Mouse (Mus musculus) limb, embryonic 10.5 days (tissue): ENCODE data around the gene Tctn3. TPM values are rescaled to one million over a fixed set of nuclear protein-coding genes. Genes with fewer than 3 reads are reported as not detected.
"Not testable (repeated sequence)": the region's sequence is repeated elsewhere in the genome, so short reads cannot be mapped to it uniquely, and the experiment has no call there.

ENCODE experiments used
- DNase-seq: peaks from one replicate; pipeline ENCODE4 v3.0.0-alpha.2; 2017; ENCODE audit warnings: low spot score
- H3K27ac ChIP-seq: fragments of 300-500 bp; sonication (generic); 2 replicates; pipeline ENCODE4 v1.5.1; 2016; ENCODE audit warnings: mild to moderate bottlenecking
- H3K27me3 ChIP-seq: fragments of 300-500 bp; sonication (generic); 2 replicates; pipeline ENCODE4 v1.6.1; 2016; ENCODE audit warnings: low read depth, mild to moderate bottlenecking; ENCODE audit not compliant: poor library complexity, severe bottlenecking
- H3K36me3 ChIP-seq: fragments of 300-500 bp; sonication (generic); 2 replicates; pipeline ENCODE4 v1.6.1; 2016; ENCODE audit warnings: mild to moderate bottlenecking, moderate library complexity
- H3K4me1 ChIP-seq: fragments of 300-500 bp; sonication (generic); 2 replicates; pipeline ENCODE4 v1.6.1; 2016
- H3K4me3 ChIP-seq: fragments of 300-500 bp; sonication (generic); 2 replicates; pipeline ENCODE4 v1.5.1; 2016; ENCODE audit warnings: mild to moderate bottlenecking, moderate library complexity
- H3K9me3 ChIP-seq: fragments of 300-500 bp; sonication (generic); replicated peaks from 2 replicates; pipeline ENCODE4 v1.6.1; 2016; ENCODE audit warnings: mild to moderate bottlenecking
- WGBS: fragments of 180-500 bp; shearing (Covaris S2); methylation state at CpG from one replicate; pipeline ENCODE4 v1.1.7; 2016; 5-methylcytosine and 5-hydroxymethylcytosine counted together
- polyA plus RNA-seq: library from polyadenylated mRNA; unstranded; fragments of >200 nt; fragmentation: Nextera tagmentation; extraction: Ambion mirVana; gene quantifications from 2 replicates; pipeline ENCODE4 v1.2.1, GENCODE M21; 2016

The Tctn3 gene
- polyA plus RNA-seq, 1 experiment from 2014 or later, result 9.2 TPM

- Histone ChIP-seq H3K4me3 (no peak overlapping the region), H3K27ac (no peak overlapping the region), H3K4me1 (no peaks in the 10 kb centered on the region), H3K27me3 (no peaks in the 10 kb centered on the region), H3K36me3 (no peaks in the 10 kb centered on the region), H3K9me3 (no peaks in the 10 kb centered on the region)
- 86% methylated on average over 11 of the region's 11 CpGs for WGBS
- DNase-seq, result no peak
These were observed 27.8 kb upstream of the Tctn3 start for GRCm38 (mm10) chr19:40639729-40640304.

- H3K4me1 ChIP-seq, result no peaks in the 10 kb centered on the region
- WGBS, result 92% methylated on average over 5 of the region's 5 CpGs
- H3K36me3 ChIP-seq, result no peaks in the 10 kb centered on the region
These were observed 26.5 kb upstream of the Tctn3 start for GRCm38 (mm10) chr19:40638582-40638981.

GRCm38 (mm10) chr19:40637601-40638000 is 25.6 kb upstream of the Tctn3 start:
- DNase-seq, result no peak
- 83% methylated on average over 7 of the region's 7 CpGs for WGBS
- Histone ChIP-seq H3K36me3 (no peaks in the 10 kb centered on the region), H3K4me1 (no peaks in the 10 kb centered on the region), H3K27ac (no peak overlapping the region), H3K4me3 (no peak overlapping the region), H3K9me3 (no peaks in the 10 kb centered on the region), H3K27me3 (no peaks in the 10 kb centered on the region)

More at GRCm38 (mm10) chr19:40638582-40638981, 26.5 kb upstream of the Tctn3 start:
- no peaks in the 10 kb centered on the region for H3K27me3 ChIP-seq
- H3K4me3 ChIP-seq, result no peak overlapping the region
- no peak overlapping the region for H3K27ac ChIP-seq
- no peak for DNase-seq
- H3K9me3 ChIP-seq, result no peaks in the 10 kb centered on the region

- 48% methylated on average over 4 of the region's 4 CpGs for WGBS
- no peak overlapping the region for H3K4me3 ChIP-seq
- no peaks in the 10 kb centered on the region for H3K4me1 ChIP-seq
- no peaks in the 10 kb centered on the region for H3K27me3 ChIP-seq
- no peak overlapping the region for H3K27ac ChIP-seq
- H3K9me3 ChIP-seq, result no peaks in the 10 kb centered on the region
- no peaks in the 10 kb centered on the region for H3K36me3 ChIP-seq
- DNase-seq, result no peak
These were observed 25.1 kb upstream of the Tctn3 start for GRCm38 (mm10) chr19:40637091-40637490.

DNA sequence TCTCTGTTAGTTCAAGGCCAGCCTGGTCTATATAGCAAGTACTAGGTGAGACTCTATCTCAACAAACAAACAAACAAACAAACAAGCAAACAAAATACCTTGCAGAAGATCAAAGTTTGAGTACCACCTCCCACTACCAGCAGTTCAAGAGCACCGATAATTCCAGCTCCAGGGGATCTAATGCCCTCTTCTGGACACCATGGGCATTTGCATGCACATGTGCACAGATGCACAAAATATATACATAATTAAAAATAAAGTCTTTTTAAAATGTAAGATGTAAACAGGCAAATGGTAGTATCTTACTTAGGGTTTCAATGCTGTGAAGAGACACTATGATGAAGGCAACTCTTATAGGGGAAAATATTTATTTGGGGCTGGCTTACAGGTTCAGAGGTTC is 21.1 kb upstream of the Tctn3 start:
- no peaks in the 10 kb centered on the region for H3K27me3 ChIP-seq
- H3K36me3 ChIP-seq, result no peaks in the 10 kb centered on the region
- H3K9me3 ChIP-seq, result no peaks in the 10 kb centered on the region
- H3K4me1 ChIP-seq, result no peaks in the 10 kb centered on the region
- DNase-seq, result no peak
- no peak overlapping the region for H3K4me3 ChIP-seq
- no peak overlapping the region for H3K27ac ChIP-seq
- 89% methylated on average over 1 of the region's 1 CpGs for WGBS

- no peaks in the 10 kb centered on the region for H3K36me3 ChIP-seq
- WGBS, result 85% methylated on average over 5 of the region's 5 CpGs
These were observed 20.6 kb upstream of the Tctn3 start for GRCm38 (mm10) chr19:40632668-40633067.

DNA sequence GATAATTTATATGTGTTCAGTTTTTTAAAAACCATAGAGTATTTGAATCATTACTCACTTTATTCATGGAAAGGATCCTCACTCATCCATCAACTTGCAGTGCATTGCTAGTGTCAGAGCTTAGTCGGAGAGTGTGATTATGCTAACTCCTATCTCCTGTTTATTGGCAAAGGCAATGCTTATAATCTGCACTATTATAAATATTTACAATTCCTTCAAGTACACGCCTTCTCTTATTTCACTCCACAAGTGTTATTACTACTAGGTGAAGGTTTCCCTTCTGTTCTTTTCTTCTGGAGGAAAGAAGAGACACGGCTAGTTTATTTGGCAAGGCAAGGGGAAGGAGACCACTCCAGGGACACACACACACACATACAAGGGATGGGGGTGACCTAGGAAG is 20.2 kb upstream of the Tctn3 start:
- Histone ChIP-seq H3K27ac (no peak overlapping the region), H3K27me3 (no peaks in the 10 kb centered on the region), H3K9me3 (no peaks in the 10 kb centered on the region), H3K36me3 (no peaks in the 10 kb centered on the region), H3K4me3 (no peak overlapping the region), H3K4me1 (no peaks in the 10 kb centered on the region)
- WGBS, result 86% methylated on average over 3 of the region's 3 CpGs
- no peak for DNase-seq

More at GRCm38 (mm10) chr19:40632668-40633067, 20.6 kb upstream of the Tctn3 start:
- no peak overlapping the region for H3K27ac ChIP-seq
- DNase-seq, result no peak
- H3K9me3 ChIP-seq, result no peaks in the 10 kb centered on the region
- H3K27me3 ChIP-seq, result no peaks in the 10 kb centered on the region
- H3K4me3 ChIP-seq, result no peak overlapping the region
- no peaks in the 10 kb centered on the region for H3K4me1 ChIP-seq

DNA sequence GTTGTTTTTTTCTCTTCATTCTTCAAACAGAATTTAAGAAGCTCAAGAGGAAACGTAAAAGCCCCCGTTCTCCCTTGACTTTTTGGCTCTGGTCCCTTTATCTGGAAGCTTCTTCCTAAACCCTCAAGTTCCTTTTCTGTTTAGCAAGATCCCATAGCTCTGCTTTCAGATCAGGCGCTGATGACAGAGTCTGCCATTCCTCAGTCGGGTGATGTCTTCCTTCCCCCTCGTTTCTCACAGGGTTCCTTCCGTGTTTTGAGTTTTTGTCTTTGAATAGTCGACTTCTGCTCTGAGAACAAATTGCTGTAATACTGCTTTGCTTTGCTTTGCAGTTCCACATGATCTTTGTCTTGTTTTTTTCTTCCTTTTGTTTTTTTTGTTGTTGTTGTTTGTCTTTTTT is 18.6 kb upstream of the Tctn3 start:
- no peak for DNase-seq
- 85% methylated on average over 7 of the region's 7 CpGs for WGBS
- no peak overlapping the region for H3K4me3 ChIP-seq
- no peaks in the 10 kb centered on the region for H3K27me3 ChIP-seq
- no peak overlapping the region for H3K27ac ChIP-seq
- H3K9me3 ChIP-seq, result no peaks in the 10 kb centered on the region
- no peaks in the 10 kb centered on the region for H3K36me3 ChIP-seq
- no peaks in the 10 kb centered on the region for H3K4me1 ChIP-seq

GRCm38 (mm10) chr19:40630096-40630495 is 18.1 kb upstream of the Tctn3 start:
- Histone ChIP-seq H3K27ac (no peak overlapping the region), H3K27me3 (no peaks in the 10 kb centered on the region), H3K4me1 (no peaks in the 10 kb centered on the region), H3K9me3 (no peaks in the 10 kb centered on the region), H3K4me3 (no peak overlapping the region), H3K36me3 (no peaks in the 10 kb centered on the region)
- DNase-seq, result no peak
- WGBS, result 71% methylated on average over 3 of the region's 3 CpGs

- no peaks in the 10 kb centered on the region for H3K27me3 ChIP-seq
- no peaks in the 10 kb centered on the region for H3K36me3 ChIP-seq
- H3K4me3 ChIP-seq, result no peak overlapping the region
- H3K27ac ChIP-seq, result no peak overlapping the region
- no peaks in the 10 kb centered on the region for H3K9me3 ChIP-seq
- DNase-seq, result no peak
- no peaks in the 10 kb centered on the region for H3K4me1 ChIP-seq
These were observed 16.9 kb upstream of the Tctn3 start for GRCm38 (mm10) chr19:40628950-40629349.

GRCm38 (mm10) chr19:40625935-40626334 is 13.9 kb upstream of the Tctn3 start:
- Histone ChIP-seq H3K4me1 (no peaks in the 10 kb centered on the region), H3K27me3 (peaks cover 4% of the 10 kb centered on the region; the same call in 1 of the 2 replicates), H3K9me3 (no peaks in the 10 kb centered on the region), H3K4me3 (no peak overlapping the region), H3K27ac (no peak overlapping the region), H3K36me3 (no peaks in the 10 kb centered on the region)
- 78% methylated on average over 12 of the region's 12 CpGs for WGBS
- no peak for DNase-seq

GRCm38 (mm10) chr19:40621616-40622015 is 9.6 kb upstream of the Tctn3 start:
- not testable (repeated sequence) for H3K4me3 ChIP-seq, H3K4me1 ChIP-seq, H3K27ac ChIP-seq, H3K27me3 ChIP-seq, H3K9me3 ChIP-seq, H3K36me3 ChIP-seq, DNase-seq
- WGBS, result 49% methylated on average over 16 of the region's 26 CpGs

DNA sequence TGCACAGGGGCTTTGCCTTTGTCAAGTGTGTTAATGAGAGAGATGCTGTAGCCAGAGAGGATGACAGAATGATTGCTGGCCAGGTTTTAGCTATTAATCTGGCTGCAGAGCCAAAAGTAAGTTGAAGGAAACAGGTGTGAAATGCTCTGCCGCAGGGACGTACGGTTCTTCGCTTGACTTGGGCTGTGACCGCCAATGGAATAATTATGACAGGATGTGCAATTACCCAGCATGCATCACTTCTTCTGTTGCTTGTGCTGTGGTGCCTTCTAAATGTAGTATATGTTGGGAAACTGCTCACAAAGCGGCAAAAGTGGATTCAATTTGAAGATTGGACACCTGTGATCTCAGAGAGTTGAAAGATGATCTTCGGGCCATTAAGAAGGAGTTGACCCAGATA is 4.0 kb upstream of the Tctn3 start:
- no peaks in the 10 kb centered on the region for H3K9me3 ChIP-seq
- H3K4me3 ChIP-seq, result no peak overlapping the region
- no peaks in the 10 kb centered on the region for H3K36me3 ChIP-seq
- DNase-seq, result no peak
- H3K4me1 ChIP-seq, result peaks cover 8% of the 10 kb centered on the region
- H3K27me3 ChIP-seq, result peaks cover 3% of the 10 kb centered on the region; the same call in 1 of the 2 replicates
- no peak overlapping the region for H3K27ac ChIP-seq
- 80% methylated on average over 7 of the region's 7 CpGs for WGBS

DNA sequence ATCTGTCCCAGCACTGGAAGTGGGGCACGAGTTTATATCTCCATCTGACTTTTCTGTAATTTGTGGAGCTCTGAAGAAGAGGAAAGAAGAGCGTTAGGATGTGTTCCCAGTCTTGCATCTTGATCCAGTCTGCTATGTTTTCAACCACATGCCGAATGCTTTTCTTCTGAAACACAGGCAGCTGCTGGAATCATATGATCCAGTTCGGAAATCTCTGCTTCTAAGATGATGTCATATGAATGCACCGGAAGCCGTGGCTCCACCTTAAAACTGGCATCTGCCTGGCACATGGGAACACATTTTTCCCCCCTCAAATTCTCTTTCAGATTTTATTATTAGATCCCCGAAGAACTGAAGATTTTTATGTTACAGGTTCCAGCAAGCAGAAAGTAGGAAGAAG is 2.8 kb upstream of the Tctn3 start:
- Histone ChIP-seq H3K9me3 (no peaks in the 10 kb centered on the region), H3K4me3 (no peak overlapping the region), H3K4me1 (peaks cover 8% of the 10 kb centered on the region), H3K36me3 (no peaks in the 10 kb centered on the region; the same call in 1 of the 2 replicates), H3K27me3 (no peaks in the 10 kb centered on the region), H3K27ac (no peak overlapping the region)
- 85% methylated on average over 7 of the region's 7 CpGs for WGBS
- no peak for DNase-seq
